Mouse (Mus musculus) megakaryocyte progenitor cell, adult 5-6 weeks (primary cell): Measurements from ENCODE around the gene Rbmx. TPM values are rescaled to one million over a fixed set of nuclear protein-coding genes. Genes with fewer than 3 reads are reported as not detected.
A peak's percentile ranks its signal among the peaks of the same experiment; 100 is the strongest.

ENCODE experiments used
- ATAC-seq: replicated peaks from 2 replicates; pipeline ENCODE4 v1.8.0; 2016; ENCODE audit warnings: mild to moderate bottlenecking, moderate TSS enrichment, inconsistent platforms; ENCODE audit not compliant: poor library complexity
- total RNA-seq, 2 experiments: library from RNA; stranded (forward) in 1 of 2; stranded (reverse) in 1 of 2; fragments of 157-497, 149-512 nt in 1 of 2; fragments of 200-1000 nt in 1 of 2; gene quantifications; 2 replicates each; pipeline versions ENCODE4 v1.2.3 to v1.2.4; 2015 to 2017

Rbmx gene
- 85.0 and 92.6 TPM in 2 replicates for total RNA-seq (2015)
- 60.8 and 87.4 TPM in 2 replicates for total RNA-seq (2017)

DNA sequence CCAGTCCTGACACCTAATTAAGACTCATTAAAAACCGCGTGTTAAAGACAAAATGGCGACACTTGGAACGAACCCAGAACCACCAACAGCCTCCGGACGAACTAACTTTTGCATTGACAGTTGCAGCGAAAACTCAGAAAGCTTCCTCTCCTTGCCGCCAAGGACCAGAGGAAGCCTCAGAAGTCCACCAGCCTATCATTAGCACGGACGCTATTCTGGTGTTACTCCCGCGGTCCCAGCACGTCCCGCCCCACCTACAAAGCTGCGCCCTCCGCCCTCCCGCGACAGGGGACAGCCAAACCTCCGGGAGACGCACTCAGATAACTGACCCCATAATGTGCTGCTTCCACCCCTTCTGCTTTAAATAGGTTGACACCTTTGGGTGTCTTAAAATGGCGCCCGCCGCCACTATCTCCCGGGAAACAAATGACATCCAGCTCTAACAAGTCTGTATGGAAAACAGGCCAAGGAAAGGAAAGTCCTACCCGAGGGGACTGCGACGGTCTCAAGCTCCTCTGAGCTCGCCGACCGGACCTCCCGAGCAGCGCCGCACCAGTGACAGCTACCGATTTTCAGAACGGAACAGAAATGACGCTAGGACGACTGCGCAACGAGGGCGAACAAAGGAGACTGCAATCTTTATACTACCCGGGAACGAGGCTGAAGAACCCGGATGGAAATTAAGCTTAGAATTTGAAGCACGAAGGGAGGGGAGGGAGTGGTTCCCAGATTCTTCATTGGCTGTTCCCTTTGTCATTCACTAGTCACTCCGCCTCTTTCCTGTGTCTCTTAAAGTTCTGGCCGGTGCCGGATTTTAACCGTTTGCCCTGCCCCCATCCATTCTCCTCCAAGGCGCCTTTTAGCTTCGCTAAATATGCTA, at the start of gene Rbmx:
Gene Rbmx, minus strand, starts transcription at position 670 of the 880 bp plus-strand sequence.
- peak; percentile 94 for ATAC-seq

GRCm38 (mm10) chrX:57433897-57434296, 41.1 kb upstream of the Rbmx start:
- ATAC-seq, result no peak

DNA sequence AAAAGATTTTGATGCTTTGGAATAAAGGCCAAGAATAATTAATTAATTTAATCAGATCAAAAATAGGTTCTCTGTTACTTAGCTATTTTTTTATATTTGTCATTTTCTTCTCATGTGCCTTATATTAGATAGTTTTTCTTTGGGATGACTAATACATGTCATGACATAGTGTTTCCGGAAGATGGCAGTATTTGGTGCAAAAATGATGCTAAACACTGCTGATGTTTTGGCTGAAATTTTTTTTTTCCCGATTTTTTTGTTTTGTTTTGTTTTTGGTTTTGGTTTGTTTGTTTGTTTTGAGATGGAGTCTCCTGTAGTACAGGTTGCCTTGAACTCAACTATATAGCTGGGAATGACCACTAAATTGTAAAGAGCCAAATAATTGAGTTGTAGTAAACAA, 38.8 kb upstream of the Rbmx start:
- ATAC-seq, result peak; percentile 39; the same call in 1 of the 2 replicates

- no peak for ATAC-seq
Measured at GRCm38 (mm10) chrX:57408769-57409168, 15.9 kb upstream of the Rbmx start, which contains the start of gene Gm364. TSS of gene Gm364 (plus strand) at chrX:57409154.

DNA sequence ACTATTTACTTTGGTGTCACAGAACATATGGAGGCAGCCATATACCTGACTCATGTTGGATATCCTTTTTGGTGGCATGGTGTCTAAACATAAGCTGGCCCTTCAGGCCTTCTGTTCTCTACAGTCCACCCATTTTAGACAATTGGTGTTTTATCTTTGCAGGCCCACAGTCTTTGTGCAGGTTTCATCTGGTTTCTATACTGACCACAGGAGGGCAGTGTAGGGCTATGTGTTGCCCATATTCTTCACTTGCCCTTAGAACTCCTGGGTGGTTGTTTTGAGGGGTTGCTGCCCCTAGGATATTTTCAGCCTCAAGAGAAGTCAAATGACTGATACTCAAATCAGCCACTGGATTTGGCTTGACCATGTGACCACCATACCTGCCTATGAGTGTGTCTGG, 10.8 kb upstream of the Rbmx start:
- peak; percentile 78 for ATAC-seq

GRCm38 (mm10) chrX:57401388-57401787, 8.6 kb upstream of the Rbmx start:
- ATAC-seq, result 0 out of 2 replicates have a peak, but pooled peaks have one; percentile 31

DNA sequence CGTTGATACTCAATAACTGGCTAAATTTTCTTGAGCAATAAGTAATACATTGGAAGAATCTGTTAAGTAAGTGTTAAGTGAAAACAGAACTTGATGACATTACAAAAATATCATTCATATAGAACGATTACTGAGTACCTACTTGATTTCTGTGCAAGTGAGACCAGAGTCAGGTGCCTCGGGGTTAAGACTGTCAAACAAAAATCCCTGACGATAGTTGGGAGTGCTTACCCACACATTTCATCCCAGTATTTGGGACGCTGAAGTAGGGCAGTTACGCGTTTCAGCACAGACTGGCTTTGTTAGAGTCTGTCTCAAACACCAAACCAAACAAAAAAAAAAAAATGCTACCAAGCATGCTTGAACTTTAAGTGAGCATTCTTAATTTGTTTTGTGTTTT, 576 bp upstream of the Rbmx start:
- ATAC-seq, result no peak

DNA sequence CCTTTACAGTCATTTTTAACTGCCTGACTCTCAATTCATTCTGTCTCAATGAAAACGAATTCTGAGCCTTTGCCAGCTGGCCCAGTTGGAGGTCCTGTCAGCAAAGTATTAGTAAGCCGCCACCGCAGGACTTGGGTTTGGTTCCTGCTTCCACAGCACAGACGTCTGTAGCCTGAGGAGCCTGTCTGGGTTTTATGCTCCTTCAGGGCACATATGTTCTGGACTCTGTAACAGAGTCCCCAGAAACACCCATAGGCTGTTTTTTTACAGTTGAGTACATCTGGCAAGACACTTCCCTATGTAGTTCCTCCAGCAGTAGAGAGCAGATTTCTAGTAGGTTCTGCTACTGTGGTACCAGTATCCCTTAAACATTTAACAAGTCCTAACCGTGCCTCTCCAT, 11.9 kb downstream of the Rbmx start:
- ATAC-seq, result no peak

GRCm38 (mm10) chrX:57378579-57378978, 14.3 kb downstream of the Rbmx start:
- ATAC-seq, result no peak

- peak; percentile 66 for ATAC-seq
Measured at GRCm38 (mm10) chrX:57377096-57377495, 15.7 kb downstream of the Rbmx start.

- no peak for ATAC-seq
Measured at GRCm38 (mm10) chrX:57374029-57374428, 18.8 kb downstream of the Rbmx start.

GRCm38 (mm10) chrX:57373543-57373942, 19.3 kb downstream of the Rbmx start:
- peak; percentile 36; the same call in 1 of the 2 replicates for ATAC-seq

DNA sequence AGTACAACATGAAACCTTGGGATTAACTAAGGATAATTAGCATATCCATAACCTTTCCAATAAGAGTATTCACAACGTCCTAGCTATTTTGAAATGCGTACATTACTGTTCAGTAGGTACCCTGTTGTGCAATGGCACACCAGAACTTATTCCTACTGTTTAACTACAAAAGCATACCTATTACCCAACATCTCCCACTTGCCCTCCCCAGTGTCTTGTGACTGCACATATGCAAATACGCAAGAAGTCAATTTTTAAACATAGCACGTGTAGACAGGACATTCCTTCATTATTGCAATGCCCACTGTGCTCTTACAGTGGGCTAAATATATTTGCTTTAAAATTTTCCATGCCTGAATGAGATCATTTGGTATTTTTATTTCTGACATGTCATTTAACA, 19.9 kb downstream of the Rbmx start:
- ATAC-seq, result peak; percentile 88

GRCm38 (mm10) chrX:57364891-57365569, 27.8 kb downstream of the Rbmx start:
- peak; percentile 70 for ATAC-seq

DNA sequence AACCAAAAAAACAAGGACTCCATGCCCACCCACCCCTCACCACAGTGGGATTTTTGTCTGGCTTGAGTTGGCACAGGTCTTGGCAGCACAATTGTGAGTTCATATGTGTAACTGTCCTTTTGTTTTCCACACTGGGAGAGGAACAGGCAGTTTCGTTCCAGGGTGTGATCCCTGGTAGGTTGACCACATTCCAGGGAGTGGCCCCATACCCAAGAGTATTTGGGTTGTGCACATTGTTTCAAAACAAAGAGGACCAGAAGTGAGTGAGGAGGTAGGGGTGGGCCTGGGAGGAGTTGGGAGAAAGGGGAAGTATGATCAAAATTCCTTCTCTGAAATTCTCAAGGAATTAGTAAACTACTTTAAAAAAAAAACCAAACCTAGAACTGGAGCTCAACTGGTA, 33.5 kb downstream of the Rbmx start:
- no peak for ATAC-seq

DNA sequence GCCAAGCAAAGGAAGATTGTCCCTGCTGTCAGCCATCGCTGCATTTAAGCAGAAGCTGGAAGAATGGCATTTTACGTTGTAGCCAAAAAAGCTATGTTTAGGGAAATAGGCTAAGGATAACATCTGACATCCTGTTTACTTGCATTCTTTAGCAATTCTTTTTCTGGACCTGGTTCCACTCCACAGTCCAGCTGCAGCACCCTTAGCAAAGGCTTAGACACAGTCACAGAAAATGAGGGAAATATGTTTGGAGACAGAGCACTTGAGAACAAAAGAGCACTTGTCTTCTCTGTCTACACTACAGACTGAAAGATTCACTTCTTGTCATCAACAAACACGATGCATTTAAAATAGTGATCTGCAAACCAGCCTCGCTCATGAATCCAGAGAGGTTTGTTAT, 53.6 kb downstream of the Rbmx start:
- no peak for ATAC-seq

GRCm38 (mm10) chrX:57338371-57339211, 54.2 kb downstream of the Rbmx start, which contains the start of gene Arhgef6:
TSS of gene Arhgef6 (minus strand) at chrX:57338729.
- peak; percentile 60 for ATAC-seq

- no peak for ATAC-seq
Measured at GRCm38 (mm10) chrX:57337582-57337981, 55.3 kb downstream of the Rbmx start.

GRCm38 (mm10) chrX:57336958-57337357, 55.9 kb downstream of the Rbmx start:
- ATAC-seq, result peak; percentile 70

GRCm38 (mm10) chrX:57335313-57335712, 57.5 kb downstream of the Rbmx start:
- ATAC-seq, result peak; percentile 71
